In the genomic region with DNA sequence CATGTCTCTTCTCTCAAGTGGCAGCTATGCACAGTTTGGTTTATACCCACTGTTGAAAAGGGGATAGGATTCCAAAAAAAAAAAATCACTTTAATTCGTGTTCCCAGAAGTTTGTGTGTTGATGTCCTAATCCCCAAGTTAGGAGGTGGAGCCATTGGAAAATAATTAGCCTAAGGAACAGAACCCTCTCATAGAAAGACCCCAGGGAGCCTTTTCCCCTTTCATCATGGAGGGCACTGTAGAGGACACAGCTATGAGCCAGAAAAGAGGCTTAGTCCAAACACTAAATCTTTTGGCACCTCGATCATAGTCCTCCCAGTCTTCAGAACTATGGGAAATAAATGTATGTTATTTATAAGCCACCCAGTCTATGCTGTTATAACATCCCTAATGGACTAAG, we compare ENCODE assay signal across 20 mouse cellular contexts. TPM values are rescaled to one million over a fixed set of nuclear protein-coding genes. Genes with fewer than 3 reads are reported as not detected.
"Had no signal": no experiment of that assay in that cellular context is flagged by ENCODE, and none has a peak within 500 bp of the region (broad histone marks: within the 10 kb centered on the region; RNA-seq: fewer than 3 reads in every experiment).

No protein-coding gene starts in this region.

- DNase-seq: kidney, adult 18-20 months; kidney, adult 9 months; kidney, postnatal 14 days; kidney, postnatal 4 days; left cerebral cortex, postnatal 4 days; liver, postnatal 0 days; lung, embryonic 14.5 days; retina, postnatal 1 day; right cerebral cortex, postnatal 25 days; spleen, adult 18-20 months; thymus, adult 2 months; thymus, postnatal 14 days had no signal

- H3K4me3 ChIP-seq: limb, embryonic 12.5 days; limb, embryonic 15.5 days; midbrain, embryonic 12.5 days; neural tube, embryonic 13.5 days had no signal

- H3K9me3 ChIP-seq: limb, embryonic 12.5 days; limb, embryonic 15.5 days; midbrain, embryonic 12.5 days; neural tube, embryonic 13.5 days had no signal

- H3K4me2 ChIP-seq: limb, embryonic 12.5 days; limb, embryonic 15.5 days; liver, embryonic 11.5 days; lung, embryonic 14.5 days; midbrain, embryonic 12.5 days; neural tube, embryonic 13.5 days had no signal

- H3K27me3 ChIP-seq: limb, embryonic 12.5 days; limb, embryonic 15.5 days; midbrain, embryonic 12.5 days; neural tube, embryonic 13.5 days had no signal

- H3K27ac ChIP-seq: limb, embryonic 12.5 days; limb, embryonic 15.5 days; liver, embryonic 14.5 days; macrophage; midbrain, embryonic 12.5 days; neural tube, embryonic 13.5 days had no signal

- H3K4me1 ChIP-seq: limb, embryonic 12.5 days; limb, embryonic 15.5 days; neural tube, embryonic 13.5 days had no signal

- H3K36me3 ChIP-seq: limb, embryonic 12.5 days; limb, embryonic 15.5 days; midbrain, embryonic 12.5 days; neural tube, embryonic 13.5 days had no signal

- ATAC-seq: liver, postnatal 0 days; lung, postnatal 0 days had no signal

- H3K9ac ChIP-seq: limb, embryonic 12.5 days; limb, embryonic 15.5 days; liver, embryonic 14.5 days; liver, postnatal 0 days; lung, embryonic 14.5 days; midbrain, embryonic 12.5 days; neural tube, embryonic 13.5 days had no signal

RNA-seq across cellular contexts. Expression of a gene that starts 46.8 kb away (rescaled TPM):
- polyA plus RNA-seq: macrophage had no signal
